Mouse (Mus musculus): ENCODE data around the gene Gpr18. TPM values are rescaled to one million over a fixed set of nuclear protein-coding genes. Genes with fewer than 3 reads are reported as not detected.

Gpr18 gene
- total and polyA plus RNA-seq, 3 experiments: 33.5 to 46.2 (median 37.0) TPM

DNA sequence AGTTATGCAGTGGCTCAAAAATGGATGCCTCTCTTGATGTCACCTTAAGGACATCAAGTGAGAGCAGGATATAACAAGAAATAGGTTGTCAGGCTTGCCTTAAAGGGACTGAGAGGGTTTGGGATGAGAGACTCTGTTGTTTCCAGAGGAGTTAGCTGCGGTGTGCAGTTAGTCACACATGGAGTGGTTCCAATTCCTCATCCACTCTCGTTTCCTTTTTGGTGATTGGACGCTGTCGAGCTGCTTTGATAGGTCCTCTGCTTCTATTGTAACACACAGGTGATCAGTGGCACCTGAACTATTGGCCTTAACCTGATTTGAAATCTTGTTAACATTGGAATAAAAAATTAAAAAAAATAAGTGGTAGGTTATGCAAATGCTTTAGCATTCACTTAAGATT, 7.2 kb upstream of the Gpr18 start:
- H3K36me3 ChIP-seq (replicated peaks in 1 of 2; ENCODE audit: control insufficient read depth in 1 of 2, insufficient read depth in 1 of 2, low read length in 1 of 2): peaks cover 2 to 55% of the 10 kb centered on the region in 2 experiments
- H3K9ac ChIP-seq (ENCODE audit: insufficient read depth, low read depth): no peak overlapping the region
- no peak overlapping the region for H3K27ac ChIP-seq (ENCODE audit: insufficient read depth, low read depth)
- H3K27me3 ChIP-seq (replicated peaks): no peaks in the 10 kb centered on the region
- no peaks in the 10 kb centered on the region for H3K9me3 ChIP-seq (replicated peaks; ENCODE audit: low read length)
- TF ChIP-seq UBTF (IDR thresholded peaks at IDR 0.05; ENCODE audit: low read depth, low read length): no peak
- TF ChIP-seq NRF1 (IDR thresholded peaks at IDR 0.05; ENCODE audit: low read depth, low read length): no peak
- TF ChIP-seq USF2 (conservative IDR thresholded peaks at IDR 0.05; ENCODE audit: low read depth, low read length): no peak
- TF ChIP-seq TBP (conservative IDR thresholded peaks at IDR 0.05; ENCODE audit: low read depth, low read length): no peak
- TF ChIP-seq E2F4 (IDR thresholded peaks at IDR 0.05; ENCODE audit: insufficient replicate concordance, low read depth, low read length): no peak
- TF ChIP-seq RAD21 (IDR thresholded peaks at IDR 0.05; ENCODE audit: low read depth, low read length): no peak
- no peak for TF ChIP-seq EP300 (IDR thresholded peaks at IDR 0.05; ENCODE audit: low read length)
- TF ChIP-seq MXI1 (IDR thresholded peaks at IDR 0.05; ENCODE audit: low read depth, low read length): no peak
- TF ChIP-seq TCF12 (IDR thresholded peaks at IDR 0.05; ENCODE audit: low read depth, low read length): no peak
- no peak for TF ChIP-seq ELF1 (IDR thresholded peaks at IDR 0.05; ENCODE audit: low read depth, low read length)
- TF ChIP-seq GABPA (IDR thresholded peaks at IDR 0.05; ENCODE audit: insufficient replicate concordance, low read depth, low read length): no peak
- no peak for TF ChIP-seq IRF4 (IDR thresholded peaks at IDR 0.05; ENCODE audit: low read depth, low read length)
- TF ChIP-seq RCOR1 (conservative IDR thresholded peaks at IDR 0.05; ENCODE audit: low read depth, low read length): no peak
- no peak for TF ChIP-seq ZKSCAN1 (IDR thresholded peaks at IDR 0.05; ENCODE audit: borderline replicate concordance, low read depth, low read length)
- TF ChIP-seq PAX5 (IDR thresholded peaks at IDR 0.05; ENCODE audit: low read length): no peak
- no peak for TF ChIP-seq POLR2A (IDR thresholded peaks at IDR 0.05; ENCODE audit: low read depth, low read length)
- TF ChIP-seq POLR2AphosphoS2 (IDR thresholded peaks at IDR 0.05; ENCODE audit: low read depth, low read length): no peak
- no peak for TF ChIP-seq MYC (IDR thresholded peaks at IDR 0.05; ENCODE audit: low read depth, low read length)
- no peaks in the 10 kb centered on the region for H3K79me2 ChIP-seq (replicated peaks; ENCODE audit: control insufficient read depth, extremely low read depth, insufficient read depth, poor library complexity, severe bottlenecking)
- H3K4me2 ChIP-seq (ENCODE audit: insufficient read depth, low read depth, poor library complexity, severe bottlenecking): no peak overlapping the region
- in situ Hi-C loops (cut with MboI; ENCODE audit: low pct_ligation_motif_present, low pct_unique_long_range_greater_than_20kb, low sequenced_read_pairs) (loop anchor here (5.0 kb wide), 1 partner anchor 55 kb away; no protein-coding TSS in a partner anchor), dilution Hi-C loops (cut with MboI; ENCODE audit: extremely low pct_ligation_motif_present, extremely low pct_unique_long_range_greater_than_20kb, low sequenced_read_pairs) (no loop called here)
- H3K4me1 ChIP-seq (ENCODE audit: control insufficient read depth in 1 of 2, insufficient read depth in 2 of 2): peaks cover 16 to 62% of the 10 kb centered on the region in 2 experiments
- no peak overlapping the region for H3K4me3 ChIP-seq (replicated peaks in 1 of 3; ENCODE audit: low read depth in 2 of 3, low read length in 2 of 3, poor library complexity in 1 of 3)
- DNase-seq (ENCODE audit: extremely low read depth): no peak

DNA sequence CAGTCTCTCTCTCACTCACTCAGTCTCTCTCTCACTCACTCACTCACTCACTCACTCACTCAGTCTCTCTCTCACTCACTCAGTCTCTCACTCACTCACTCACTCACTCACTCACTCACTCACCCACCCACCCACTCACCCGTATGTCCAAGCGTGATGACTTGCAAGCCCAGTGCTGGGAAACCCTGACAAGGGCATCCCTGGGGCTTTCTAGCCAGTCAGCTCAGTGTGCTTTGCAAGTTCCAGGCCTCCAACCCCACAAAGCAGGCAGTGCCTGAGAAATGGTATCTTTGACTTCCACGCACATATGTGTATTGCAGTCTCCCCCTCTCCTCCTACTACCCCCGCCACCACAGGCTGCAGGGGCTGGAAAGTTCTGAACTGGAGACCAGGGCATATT, 6.4 kb upstream of the Gpr18 start:
- H3K4me2 ChIP-seq (ENCODE audit: insufficient read depth, low read depth, poor library complexity, severe bottlenecking): no peak overlapping the region
- H3K4me1 ChIP-seq (ENCODE audit: control insufficient read depth in 1 of 2, insufficient read depth in 2 of 2): peaks cover 22 to 63% of the 10 kb centered on the region in 2 experiments
- no peak overlapping the region for H3K9ac ChIP-seq (ENCODE audit: insufficient read depth, low read depth)
- H3K27ac ChIP-seq (ENCODE audit: insufficient read depth, low read depth): no peak overlapping the region
- no peaks in the 10 kb centered on the region for H3K9me3 ChIP-seq (replicated peaks; ENCODE audit: low read length)
- no peak overlapping the region for H3K4me3 ChIP-seq (replicated peaks in 1 of 3; ENCODE audit: low read depth in 2 of 3, low read length in 2 of 3, poor library complexity in 1 of 3)
- no peaks in the 10 kb centered on the region for H3K79me2 ChIP-seq (replicated peaks; ENCODE audit: control insufficient read depth, extremely low read depth, insufficient read depth, poor library complexity, severe bottlenecking)
- in situ Hi-C loops (cut with MboI; ENCODE audit: low pct_ligation_motif_present, low pct_unique_long_range_greater_than_20kb, low sequenced_read_pairs) (loop anchor here (5.0 kb wide), 1 partner anchor 55 kb away; no protein-coding TSS in a partner anchor), dilution Hi-C loops (cut with MboI; ENCODE audit: extremely low pct_ligation_motif_present, extremely low pct_unique_long_range_greater_than_20kb, low sequenced_read_pairs) (no loop called here)
- peaks cover 2 to 55% of the 10 kb centered on the region in 2 experiments for H3K36me3 ChIP-seq (replicated peaks in 1 of 2; ENCODE audit: control insufficient read depth in 1 of 2, insufficient read depth in 1 of 2, low read length in 1 of 2)
- no peaks in the 10 kb centered on the region for H3K27me3 ChIP-seq (replicated peaks)
- TF ChIP-seq EP300 (IDR thresholded peaks at IDR 0.05; ENCODE audit: low read length) (no peak), IRF4 (IDR thresholded peaks at IDR 0.05; ENCODE audit: low read depth, low read length) (no peak), POLR2AphosphoS2 (IDR thresholded peaks at IDR 0.05; ENCODE audit: low read depth, low read length) (no peak), SIN3A (IDR thresholded peaks at IDR 0.05; ENCODE audit: low read length) (no peak), USF1 (IDR thresholded peaks at IDR 0.05; ENCODE audit: low read depth, low read length) (no peak), MYC (IDR thresholded peaks at IDR 0.05; ENCODE audit: low read depth, low read length) (no peak), RAD21 (IDR thresholded peaks at IDR 0.05; ENCODE audit: low read depth, low read length) (no peak), CTCF (conservative IDR thresholded peaks at IDR 0.05 in 1 of 2, IDR thresholded peaks at IDR 0.05 in 1 of 2; ENCODE audit: low read depth in 2 of 2, low read length in 2 of 2) (no peak), PAX5 (IDR thresholded peaks at IDR 0.05; ENCODE audit: low read length) (no peak), MAX (IDR thresholded peaks at IDR 0.05; ENCODE audit: low read length) (no peak), BHLHE40 (IDR thresholded peaks at IDR 0.05; ENCODE audit: low read depth, low read length) (no peak), NRF1 (IDR thresholded peaks at IDR 0.05; ENCODE audit: low read depth, low read length) (no peak), POLR2A (IDR thresholded peaks at IDR 0.05; ENCODE audit: low read depth, low read length) (no peak), HCFC1 (IDR thresholded peaks at IDR 0.05; ENCODE audit: low read depth, low read length) (no peak), E2F4 (IDR thresholded peaks at IDR 0.05; ENCODE audit: insufficient replicate concordance, low read depth, low read length) (no peak), CHD1 (IDR thresholded peaks at IDR 0.05; ENCODE audit: low read depth, low read length) (no peak), MAFK (IDR thresholded peaks at IDR 0.05; ENCODE audit: insufficient replicate concordance, low read length) (no peak)
- DNase-seq (ENCODE audit: extremely low read depth): no peak
